Mouse (Mus musculus) E14TG2a.4 (cell line): ENCODE results near the gene Tesk2.

Experiments
- CTCF ChIP-seq: conservative IDR thresholded peaks from 2 replicates; pipeline ENCODE4 v1.5.1; 2014; ENCODE audit warnings: low read length
- NANOG ChIP-seq: IDR thresholded peaks from 2 replicates; pipeline ENCODE4 v1.6.1; 2014; ENCODE audit warnings: borderline replicate concordance, low read length, mixed read lengths
- POU5F1 ChIP-seq: IDR thresholded peaks from 2 replicates; pipeline ENCODE4 v1.6.1; 2014; ENCODE audit warnings: low read length, borderline replicate concordance

GRCm38 (mm10) chr4:116731077-116731476 is 10.3 kb downstream of the Tesk2 start:
- no peak for TF ChIP-seq CTCF
- no peak for TF ChIP-seq POU5F1
- TF ChIP-seq NANOG, result no peak
